Mouse (Mus musculus): ENCODE measurements around the gene Tmem245. TPM values are rescaled to one million over a fixed set of nuclear protein-coding genes. Genes with fewer than 3 reads are reported as not detected.

Gene Tmem245
- polyA plus RNA-seq, 1 experiment from 2014 or later = 14.6 TPM

DNA sequence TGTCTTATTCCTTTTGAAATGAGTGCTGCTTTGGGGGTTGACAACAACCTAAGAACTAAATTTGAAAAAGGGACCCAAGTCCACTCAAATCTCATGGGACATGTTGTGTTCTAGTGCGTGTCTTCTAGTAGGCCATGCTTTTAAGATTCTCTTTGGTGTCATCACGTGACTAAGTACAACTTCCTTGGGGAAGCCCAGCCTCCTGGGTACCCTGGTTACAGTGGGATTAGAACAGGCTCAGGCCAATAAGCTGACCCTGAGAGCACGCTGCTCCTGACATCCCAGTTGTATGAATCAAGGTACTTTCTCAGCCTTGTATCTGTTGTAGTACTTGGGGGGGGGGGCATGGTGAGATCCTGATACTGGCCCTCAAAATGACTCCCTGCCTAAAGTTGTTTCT lies 4.5 kb upstream of the Tmem245 start:
- Histone ChIP-seq H3K9me3 (no peaks in the 10 kb centered on the region), H3K9ac (replicated peaks) (no peak overlapping the region), H3K36me3 (no peaks in the 10 kb centered on the region), H3K27ac (no peak overlapping the region), H3K4me2 (no peak overlapping the region), H3K4me1 (replicated peaks) (no peaks in the 10 kb centered on the region), H3K4me3 (replicated peaks) (no peak overlapping the region), H3K27me3 (no peaks in the 10 kb centered on the region)
- 91% methylated on average over 3 of the region's 3 CpGs for WGBS
- no peak for ATAC-seq (ENCODE audit: insufficient number of reproducible peaks, insufficient read depth, low FRiP score, low TSS enrichment, low read depth)

DNA sequence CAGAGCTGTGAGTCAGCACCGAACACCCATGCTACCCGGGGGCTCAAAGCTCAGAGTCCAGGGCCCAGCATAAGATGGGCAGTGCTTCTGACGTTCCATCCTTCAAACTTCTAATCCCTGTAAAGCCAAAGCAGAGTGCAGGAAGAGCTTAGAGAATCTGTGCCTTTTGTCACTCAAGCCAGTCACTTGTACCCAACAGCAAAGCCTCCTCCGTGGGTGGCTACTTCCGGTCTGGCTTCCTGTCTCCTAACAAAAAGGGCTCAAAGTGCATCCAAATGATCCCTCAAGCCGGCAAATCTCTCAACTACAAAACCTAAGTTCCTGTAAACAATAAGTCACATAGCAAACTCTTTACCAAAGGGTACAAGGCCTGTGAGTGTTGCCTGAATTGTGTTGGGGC lies 2.3 kb upstream of the Tmem245 start:
- Histone ChIP-seq H3K36me3 (no peaks in the 10 kb centered on the region), H3K9me3 (no peaks in the 10 kb centered on the region), H3K4me1 (replicated peaks) (peaks cover 15% of the 10 kb centered on the region), H3K4me2 (no peak overlapping the region), H3K4me3 (replicated peaks) (no peak overlapping the region), H3K9ac (replicated peaks) (no peak overlapping the region), H3K27ac (no peak overlapping the region), H3K27me3 (no peaks in the 10 kb centered on the region)
- no peak for ATAC-seq (ENCODE audit: insufficient number of reproducible peaks, insufficient read depth, low FRiP score, low TSS enrichment, low read depth)
- WGBS = 79% methylated on average over 6 of the region's 6 CpGs

DNA sequence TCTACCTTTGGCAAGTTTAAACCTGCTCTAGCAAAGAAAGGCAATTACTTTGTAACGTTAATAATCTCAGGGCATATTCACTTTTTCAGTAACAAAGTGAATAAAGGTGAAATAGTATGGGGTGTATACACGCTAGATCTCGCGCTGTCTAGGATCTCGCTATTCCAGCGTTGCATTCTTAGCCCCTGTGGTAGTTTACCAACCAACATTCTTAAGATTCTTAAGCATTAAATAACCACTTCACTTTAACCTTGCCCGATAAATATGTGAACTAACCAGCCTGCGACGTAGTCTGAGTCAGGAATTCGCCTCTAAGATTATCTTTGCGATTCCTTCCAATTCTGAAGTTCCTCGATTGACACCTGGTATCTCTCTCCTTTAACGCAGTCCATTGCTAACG lies 1.1 kb downstream of the Tmem245 start:
- peak overlapping the region; percentile 95 for H3K4me3 ChIP-seq (replicated peaks)
- under 1% methylated on average over 14 of the region's 14 CpGs for WGBS

DNA sequence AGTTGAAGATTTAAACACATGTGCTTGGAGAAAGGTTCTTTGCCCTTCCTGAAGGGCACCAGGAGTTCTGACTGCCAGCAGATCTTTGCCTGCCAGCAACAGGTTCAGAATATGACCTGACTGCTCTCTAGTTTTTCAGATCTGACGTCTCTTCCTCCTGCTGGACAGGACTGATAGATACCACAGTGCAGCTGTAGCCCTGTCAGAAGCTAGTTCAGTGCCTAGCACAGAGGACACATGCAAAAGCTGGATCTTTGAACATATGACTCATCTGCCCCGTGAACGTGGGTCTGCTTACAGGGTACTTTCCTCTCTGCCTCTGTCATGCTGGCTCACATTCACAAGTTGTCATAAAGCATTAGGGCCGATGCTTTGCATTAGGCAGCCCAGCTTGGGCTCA lies 3.0 kb downstream of the Tmem245 start:
- Histone ChIP-seq H3K4me1 (replicated peaks) (peaks cover 45% of the 10 kb centered on the region), H3K9me3 (no peaks in the 10 kb centered on the region), H3K36me3 (no peaks in the 10 kb centered on the region), H3K4me2 (no peak overlapping the region), H3K9ac (replicated peaks) (no peak overlapping the region), H3K4me3 (replicated peaks) (no peak overlapping the region), H3K27ac (no peak overlapping the region), H3K27me3 (no peaks in the 10 kb centered on the region)
- WGBS = 69% methylated on average over 4 of the region's 4 CpGs
- no peak for ATAC-seq (ENCODE audit: insufficient number of reproducible peaks, insufficient read depth, low FRiP score, low TSS enrichment, low read depth)

More for the DNA sequence above, 1.1 kb downstream of the Tmem245 start:
- peak overlapping the region; percentile 94 for H3K27ac ChIP-seq
- no peak for ATAC-seq (ENCODE audit: insufficient number of reproducible peaks, insufficient read depth, low FRiP score, low TSS enrichment, low read depth)
- H3K4me1 ChIP-seq (replicated peaks) = peaks cover 38% of the 10 kb centered on the region
- H3K36me3 ChIP-seq = no peaks in the 10 kb centered on the region
- H3K9ac ChIP-seq (replicated peaks) = peak overlapping the region; percentile 90
- H3K4me2 ChIP-seq = peak overlapping the region; percentile 75
- H3K9me3 ChIP-seq = no peaks in the 10 kb centered on the region
- no peaks in the 10 kb centered on the region for H3K27me3 ChIP-seq

DNA sequence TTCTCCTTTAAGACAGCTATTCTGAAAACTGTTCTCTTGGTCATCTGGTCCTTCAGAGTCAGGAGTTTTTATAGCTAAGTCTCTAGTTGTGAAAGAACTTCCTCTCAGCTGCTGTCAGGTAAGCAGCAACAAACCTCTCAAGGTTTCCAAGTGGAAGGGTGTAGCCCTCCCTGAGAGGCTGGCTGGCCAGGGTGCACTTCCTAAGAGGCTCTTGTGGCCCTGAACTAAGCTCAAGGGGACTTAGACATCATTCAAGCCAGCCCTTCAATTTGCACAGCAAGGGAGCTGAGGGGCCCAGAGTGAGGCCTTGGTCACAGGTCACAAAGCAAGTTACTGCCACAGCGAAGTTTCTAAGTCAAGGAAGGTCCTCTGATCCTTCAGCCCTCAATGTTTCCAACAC lies 4.0 kb downstream of the Tmem245 start:
- Histone ChIP-seq H3K9me3 (no peaks in the 10 kb centered on the region), H3K36me3 (peaks cover 4% of the 10 kb centered on the region; the same call in 1 of the 2 replicates), H3K4me1 (replicated peaks) (peaks cover 45% of the 10 kb centered on the region), H3K27me3 (no peaks in the 10 kb centered on the region), H3K4me2 (no peak overlapping the region), H3K27ac (no peak overlapping the region), H3K9ac (replicated peaks) (no peak overlapping the region), H3K4me3 (replicated peaks) (no peak overlapping the region)
- 63% methylated on average over 1 of the region's 1 CpGs for WGBS
- no peak for ATAC-seq (ENCODE audit: insufficient number of reproducible peaks, insufficient read depth, low FRiP score, low TSS enrichment, low read depth)

DNA sequence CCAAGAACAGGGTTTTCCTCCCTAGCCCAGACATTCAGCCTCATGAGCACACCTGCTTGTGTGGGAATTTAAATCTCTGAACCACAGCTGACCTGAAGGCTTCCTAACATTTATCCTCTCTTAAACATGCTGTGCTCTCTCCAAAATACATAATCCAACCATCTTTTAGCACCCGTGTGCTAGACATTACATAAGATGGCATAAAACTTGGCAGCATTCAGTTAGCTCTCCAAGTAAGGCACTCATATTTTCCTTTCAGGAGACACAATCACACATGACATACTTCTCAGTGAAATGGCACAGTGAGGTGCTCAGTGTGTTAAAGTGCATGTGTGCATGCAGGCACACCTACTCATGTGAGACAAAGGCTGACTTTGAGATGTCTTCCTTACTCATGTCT lies 4.7 kb downstream of the Tmem245 start:
- H3K9me3 ChIP-seq = no peaks in the 10 kb centered on the region
- ATAC-seq (ENCODE audit: insufficient number of reproducible peaks, insufficient read depth, low FRiP score, low TSS enrichment, low read depth) = no peak
- no peak overlapping the region for H3K4me3 ChIP-seq (replicated peaks)
- no peak overlapping the region for H3K27ac ChIP-seq
- 80% methylated on average over 1 of the region's 1 CpGs for WGBS
- H3K9ac ChIP-seq (replicated peaks) = no peak overlapping the region
- H3K36me3 ChIP-seq = peaks cover 4% of the 10 kb centered on the region; the same call in 1 of the 2 replicates
- no peak overlapping the region for H3K4me2 ChIP-seq
- peaks cover 45% of the 10 kb centered on the region for H3K4me1 ChIP-seq (replicated peaks)
- no peaks in the 10 kb centered on the region for H3K27me3 ChIP-seq

DNA sequence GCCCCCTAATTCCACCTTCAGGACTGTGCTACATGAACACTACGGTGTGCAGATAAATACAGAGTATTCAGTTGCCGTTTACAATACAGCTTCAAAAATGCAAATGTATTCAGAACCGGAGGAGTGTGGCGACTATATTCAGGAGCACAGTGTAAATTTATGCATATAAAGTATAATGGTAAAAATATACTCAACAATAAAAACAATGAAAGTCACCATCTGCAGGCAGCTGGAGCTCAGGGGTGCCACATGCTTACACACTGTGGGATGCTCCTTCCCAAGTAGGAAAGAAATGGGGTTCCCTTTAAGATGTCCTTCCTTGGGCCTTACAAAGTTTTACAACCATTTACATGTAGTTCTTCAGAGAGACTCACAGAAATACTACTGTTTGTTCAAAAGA lies 5.8 kb downstream of the Tmem245 start:
- Histone ChIP-seq H3K4me1 (replicated peaks) (peaks cover 45% of the 10 kb centered on the region), H3K27me3 (no peaks in the 10 kb centered on the region), H3K9me3 (no peaks in the 10 kb centered on the region), H3K4me3 (replicated peaks) (no peak overlapping the region), H3K4me2 (no peak overlapping the region), H3K9ac (replicated peaks) (no peak overlapping the region), H3K36me3 (peaks cover 13% of the 10 kb centered on the region), H3K27ac (no peak overlapping the region)
- 92% methylated on average over 4 of the region's 4 CpGs for WGBS
- no peak for ATAC-seq (ENCODE audit: insufficient number of reproducible peaks, insufficient read depth, low FRiP score, low TSS enrichment, low read depth)

DNA sequence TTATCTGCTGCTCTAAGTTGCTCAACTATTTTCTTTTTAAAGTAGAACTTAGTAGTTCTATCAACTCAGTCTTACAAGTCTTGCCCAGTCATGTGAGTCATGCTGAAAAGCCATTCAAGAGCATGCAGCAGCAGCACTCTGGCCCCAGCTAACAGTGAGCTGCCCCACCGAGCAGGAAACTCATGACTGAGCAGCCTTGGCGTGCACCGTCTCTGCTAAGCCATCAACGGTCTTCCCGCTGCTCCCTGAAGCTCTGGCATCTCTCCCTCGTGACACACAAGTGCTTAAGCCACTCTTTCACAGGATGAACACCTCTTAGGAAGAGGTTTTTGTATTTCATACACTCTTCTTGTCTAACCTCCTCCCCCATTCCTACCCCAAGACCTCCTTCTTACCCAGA lies 10.1 kb downstream of the Tmem245 start:
- 68% methylated on average over 6 of the region's 6 CpGs for WGBS
- Histone ChIP-seq H3K9ac (replicated peaks) (no peak overlapping the region), H3K4me3 (replicated peaks) (no peak overlapping the region), H3K9me3 (no peaks in the 10 kb centered on the region), H3K27ac (no peak overlapping the region), H3K4me1 (replicated peaks) (peaks cover 6% of the 10 kb centered on the region; the same call in 1 of the 2 replicates), H3K36me3 (peaks cover 53% of the 10 kb centered on the region), H3K4me2 (no peak overlapping the region), H3K27me3 (no peaks in the 10 kb centered on the region)
- no peak for ATAC-seq (ENCODE audit: insufficient number of reproducible peaks, insufficient read depth, low FRiP score, low TSS enrichment, low read depth)

DNA sequence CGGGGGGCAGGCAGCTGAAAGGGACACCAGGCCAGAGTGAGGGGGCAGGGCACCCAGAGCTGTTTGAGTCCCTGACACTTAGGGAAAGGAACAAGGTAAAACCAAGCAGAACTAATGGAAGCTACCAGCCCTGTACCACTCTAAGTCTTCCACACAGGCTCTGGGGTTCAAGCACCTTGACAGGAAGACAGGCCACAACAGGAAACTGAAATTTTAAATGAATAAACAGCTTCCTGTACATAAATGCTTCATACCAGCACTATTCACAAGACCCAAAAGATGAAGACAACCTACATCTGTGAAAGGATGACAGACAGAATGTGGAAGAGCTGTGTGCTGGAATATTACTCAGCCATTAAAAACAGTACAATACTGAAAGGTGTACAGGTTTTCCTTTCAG lies 11.9 kb downstream of the Tmem245 start:
- Histone ChIP-seq H3K9me3 (no peaks in the 10 kb centered on the region), H3K27me3 (no peaks in the 10 kb centered on the region), H3K36me3 (peaks cover 67% of the 10 kb centered on the region), H3K9ac (replicated peaks) (no peak overlapping the region), H3K4me3 (replicated peaks) (no peak overlapping the region), H3K27ac (no peak overlapping the region), H3K4me2 (no peak overlapping the region), H3K4me1 (replicated peaks) (0 out of 2 replicates have a peak, but pooled peaks cover 1% of the 10 kb centered on the region)
- no peak for ATAC-seq (ENCODE audit: insufficient number of reproducible peaks, insufficient read depth, low FRiP score, low TSS enrichment, low read depth)
- 83% methylated on average over 1 of the region's 1 CpGs for WGBS

DNA sequence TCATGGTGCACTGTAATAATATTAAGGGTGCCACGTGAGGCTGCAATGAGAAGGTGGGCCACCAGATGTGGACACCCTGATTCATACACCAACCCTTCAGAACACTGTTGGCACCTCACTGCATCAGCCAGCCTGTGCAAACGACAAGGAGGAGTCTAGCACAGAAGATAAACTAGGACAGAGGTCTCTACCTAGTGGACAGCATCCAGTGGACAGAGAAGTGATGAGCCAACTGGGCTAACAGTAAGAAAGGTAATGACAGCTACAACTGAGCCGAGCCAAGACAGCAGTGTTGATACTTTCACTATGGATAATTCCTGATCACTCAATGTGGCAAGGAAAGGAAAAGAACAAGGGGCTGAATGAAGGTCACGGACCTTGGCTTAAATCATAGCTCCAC lies 14.1 kb downstream of the Tmem245 start:
- 87% methylated on average over 4 of the region's 4 CpGs for WGBS
- Histone ChIP-seq H3K27me3 (no peaks in the 10 kb centered on the region), H3K9ac (replicated peaks) (no peak overlapping the region), H3K36me3 (peaks cover 79% of the 10 kb centered on the region), H3K27ac (no peak overlapping the region), H3K4me1 (replicated peaks) (no peaks in the 10 kb centered on the region), H3K4me3 (replicated peaks) (no peak overlapping the region), H3K4me2 (no peak overlapping the region), H3K9me3 (no peaks in the 10 kb centered on the region)
- ATAC-seq (ENCODE audit: insufficient number of reproducible peaks, insufficient read depth, low FRiP score, low TSS enrichment, low read depth) = no peak

DNA sequence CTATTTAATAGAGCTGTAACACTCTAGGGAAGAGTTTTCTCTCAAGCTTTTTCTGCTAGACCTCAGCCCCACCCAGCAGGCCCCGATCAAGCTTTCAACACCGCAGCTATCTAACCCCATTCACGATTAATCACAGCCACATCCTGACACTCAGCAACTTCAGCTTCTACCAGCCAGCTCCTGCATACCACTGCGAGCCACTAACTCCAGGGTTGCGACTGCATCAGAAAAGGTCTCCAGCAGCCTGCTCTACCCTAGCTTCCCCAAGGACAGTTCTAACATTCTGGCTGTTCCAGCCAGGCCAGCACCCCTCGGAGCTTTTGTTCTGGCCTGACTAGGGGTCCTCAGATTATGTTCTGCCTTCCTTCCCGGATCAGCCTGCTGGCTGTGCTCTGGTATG lies 15.1 kb downstream of the Tmem245 start:
- WGBS = 74% methylated on average over 7 of the region's 7 CpGs
- Histone ChIP-seq H3K27me3 (no peaks in the 10 kb centered on the region), H3K4me3 (replicated peaks) (no peak overlapping the region), H3K4me2 (no peak overlapping the region), H3K9ac (replicated peaks) (no peak overlapping the region), H3K36me3 (peaks cover 81% of the 10 kb centered on the region), H3K9me3 (no peaks in the 10 kb centered on the region), H3K4me1 (replicated peaks) (peaks cover under 1% of the 10 kb centered on the region; the same call in 1 of the 2 replicates), H3K27ac (no peak overlapping the region)
- no peak for ATAC-seq (ENCODE audit: insufficient number of reproducible peaks, insufficient read depth, low FRiP score, low TSS enrichment, low read depth)

DNA sequence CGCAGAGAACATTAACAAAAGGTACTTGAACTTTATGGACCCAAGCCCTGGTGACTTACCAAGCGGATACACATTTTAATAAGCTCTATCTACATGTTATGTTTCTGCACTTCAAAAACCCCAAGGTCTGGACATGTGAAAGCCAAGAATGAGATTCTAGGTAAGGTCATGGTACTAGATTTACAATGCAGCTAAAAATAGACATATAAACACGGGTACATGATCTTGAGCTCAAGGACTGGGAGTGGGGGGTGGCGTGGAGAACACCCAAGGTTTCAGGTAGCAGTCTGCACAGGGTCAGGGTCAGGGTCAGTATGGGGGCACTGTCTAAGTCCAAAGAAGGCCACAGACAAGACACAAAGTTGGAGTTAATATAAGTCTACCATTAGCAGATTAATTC lies 16.9 kb downstream of the Tmem245 start:
- Histone ChIP-seq H3K4me1 (replicated peaks) (peaks cover 4% of the 10 kb centered on the region), H3K36me3 (peaks cover 82% of the 10 kb centered on the region), H3K9ac (replicated peaks) (no peak overlapping the region), H3K4me2 (no peak overlapping the region), H3K27ac (no peak overlapping the region), H3K9me3 (no peaks in the 10 kb centered on the region), H3K27me3 (no peaks in the 10 kb centered on the region), H3K4me3 (replicated peaks) (no peak overlapping the region)
- ATAC-seq (ENCODE audit: insufficient number of reproducible peaks, insufficient read depth, low FRiP score, low TSS enrichment, low read depth) = no peak
- WGBS = 77% methylated on average over 4 of the region's 4 CpGs

Data from limb, embryonic 12.5 days (tissue).